Mouse (Mus musculus): ENCODE data around the gene Asap3. TPM values are rescaled to one million over a fixed set of nuclear protein-coding genes. Genes with fewer than 3 reads are reported as not detected.

The Asap3 gene
- polyA plus RNA-seq, 1 experiment from 2014 or later = 8.9 TPM

DNA sequence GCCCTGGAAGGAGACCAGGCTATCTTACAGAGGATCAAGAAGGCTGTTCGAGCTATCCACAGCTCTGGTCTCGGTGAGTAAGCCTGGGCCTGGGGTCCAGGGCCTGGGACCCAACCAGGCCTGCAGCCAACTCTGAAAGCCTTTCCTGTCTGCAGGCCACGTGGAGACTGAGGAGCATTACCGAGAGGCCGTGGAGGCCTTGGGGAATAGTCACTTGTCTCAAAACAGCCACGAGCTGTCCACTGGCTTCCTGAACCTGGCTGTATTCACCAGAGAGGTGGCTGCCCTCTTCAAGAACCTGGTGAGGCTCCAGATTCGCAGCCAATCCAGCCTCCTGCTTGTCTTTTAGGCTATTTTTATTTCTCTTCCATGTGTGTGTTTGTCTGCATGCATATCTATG lies 21.2 kb downstream of the Asap3 start:
- Histone ChIP-seq H3K4me2 (replicated peaks) (no peak overlapping the region), H3K27ac (replicated peaks) (no peak overlapping the region), H3K4me1 (peaks cover 20% of the 10 kb centered on the region), H3K27me3 (no peaks in the 10 kb centered on the region), H3K36me3 (0 out of 2 replicates have a peak, but pooled peaks cover 3% of the 10 kb centered on the region), H3K9me3 (no peaks in the 10 kb centered on the region), H3K9ac (replicated peaks) (no peak overlapping the region), H3K4me3 (no peak overlapping the region)
- 82% methylated on average over 7 of the region's 7 CpGs for WGBS
- no peak for ATAC-seq (ENCODE audit: low FRiP score, low read depth)

DNA sequence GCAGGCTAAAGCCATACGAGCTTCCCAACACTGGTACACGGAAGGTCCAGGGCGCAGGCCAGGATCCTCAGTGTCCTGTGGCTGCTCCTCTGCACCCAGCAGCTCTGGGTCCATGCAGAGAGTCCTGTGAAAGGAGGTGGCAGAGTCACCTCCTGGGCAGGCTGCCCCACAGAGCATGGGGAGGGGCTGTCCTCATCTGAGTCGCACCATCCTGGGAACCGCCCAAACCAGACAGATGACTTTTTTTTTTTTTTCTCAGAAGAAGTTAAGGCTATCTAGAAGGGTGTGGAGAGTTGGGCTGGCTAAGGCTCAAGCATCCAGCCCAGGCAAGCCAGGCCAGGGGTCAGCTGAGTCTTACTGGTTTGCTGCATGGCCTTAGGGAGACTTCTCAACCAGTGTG lies 22.5 kb downstream of the Asap3 start:
- 0 out of 2 replicates have a peak, but pooled peaks cover 3% of the 10 kb centered on the region for H3K36me3 ChIP-seq
- H3K4me3 ChIP-seq = no peak overlapping the region
- no peak overlapping the region for H3K27ac ChIP-seq (replicated peaks)
- no peaks in the 10 kb centered on the region for H3K9me3 ChIP-seq
- ATAC-seq (ENCODE audit: low FRiP score, low read depth) = no peak
- 80% methylated on average over 5 of the region's 5 CpGs for WGBS
- peaks cover 20% of the 10 kb centered on the region for H3K4me1 ChIP-seq
- H3K27me3 ChIP-seq = no peaks in the 10 kb centered on the region
- H3K4me2 ChIP-seq (replicated peaks) = no peak overlapping the region
- H3K9ac ChIP-seq (replicated peaks) = no peak overlapping the region

- ATAC-seq (ENCODE audit: low FRiP score, low read depth) = no peak
- 0 out of 2 replicates have a peak, but pooled peaks cover 2% of the 10 kb centered on the region for H3K9me3 ChIP-seq
- peaks cover 14% of the 10 kb centered on the region for H3K4me1 ChIP-seq
- no peaks in the 10 kb centered on the region for H3K36me3 ChIP-seq
- 0 out of 2 replicates have a peak overlapping the region, but pooled peaks have one; percentile 4 for H3K4me2 ChIP-seq (replicated peaks)
- no peak overlapping the region for H3K9ac ChIP-seq (replicated peaks)
- no peak overlapping the region for H3K4me3 ChIP-seq
- H3K27me3 ChIP-seq = peaks cover 61% of the 10 kb centered on the region
- 19% methylated on average over 13 of the region's 13 CpGs for WGBS
- H3K27ac ChIP-seq (replicated peaks) = no peak overlapping the region
Observed at GRCm38 (mm10) chr4:136238669-136239068, 32.5 kb downstream of the Asap3 start.

DNA sequence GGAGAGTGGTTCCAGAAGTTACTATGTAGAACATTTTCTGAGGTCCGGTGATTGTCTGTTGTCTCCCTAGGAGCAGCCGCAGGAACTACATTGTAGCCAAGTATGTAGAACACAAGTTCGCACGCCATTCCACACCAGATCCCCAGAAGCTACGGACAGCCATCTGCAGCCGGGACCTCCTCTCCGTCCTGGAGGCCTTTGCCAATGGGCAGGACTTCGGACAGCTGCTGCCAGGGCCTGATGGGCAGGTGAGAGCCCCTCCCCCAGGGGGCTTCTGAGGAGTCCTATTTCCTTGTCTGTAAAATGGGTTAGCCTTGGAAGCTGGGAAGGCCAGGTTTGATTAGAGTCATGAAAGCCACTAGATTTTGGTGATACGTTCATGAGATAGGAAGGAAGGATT lies 32.9 kb downstream of the Asap3 start:
- H3K27me3 ChIP-seq = peaks cover 62% of the 10 kb centered on the region
- WGBS = 77% methylated on average over 9 of the region's 9 CpGs

GRCm38 (mm10) chr4:136239622-136240021 lies 33.5 kb downstream of the Asap3 start:
- Histone ChIP-seq H3K27ac (replicated peaks) (no peak overlapping the region), H3K4me2 (replicated peaks) (no peak overlapping the region), H3K9me3 (0 out of 2 replicates have a peak, but pooled peaks cover 2% of the 10 kb centered on the region), H3K4me1 (peaks cover 10% of the 10 kb centered on the region), H3K36me3 (no peaks in the 10 kb centered on the region), H3K4me3 (no peak overlapping the region), H3K27me3 (peaks cover 63% of the 10 kb centered on the region), H3K9ac (replicated peaks) (no peak overlapping the region)
- no peak for ATAC-seq (ENCODE audit: low FRiP score, low read depth)
- WGBS = 19% methylated on average over 8 of the region's 8 CpGs

More for the DNA sequence above, 32.9 kb downstream of the Asap3 start:
- H3K36me3 ChIP-seq = no peaks in the 10 kb centered on the region
- H3K4me1 ChIP-seq = peaks cover 11% of the 10 kb centered on the region
- no peak for ATAC-seq (ENCODE audit: low FRiP score, low read depth)
- H3K9me3 ChIP-seq = 0 out of 2 replicates have a peak, but pooled peaks cover 2% of the 10 kb centered on the region
- H3K9ac ChIP-seq (replicated peaks) = no peak overlapping the region
- H3K4me3 ChIP-seq = no peak overlapping the region
- no peak overlapping the region for H3K4me2 ChIP-seq (replicated peaks)
- H3K27ac ChIP-seq (replicated peaks) = no peak overlapping the region

DNA sequence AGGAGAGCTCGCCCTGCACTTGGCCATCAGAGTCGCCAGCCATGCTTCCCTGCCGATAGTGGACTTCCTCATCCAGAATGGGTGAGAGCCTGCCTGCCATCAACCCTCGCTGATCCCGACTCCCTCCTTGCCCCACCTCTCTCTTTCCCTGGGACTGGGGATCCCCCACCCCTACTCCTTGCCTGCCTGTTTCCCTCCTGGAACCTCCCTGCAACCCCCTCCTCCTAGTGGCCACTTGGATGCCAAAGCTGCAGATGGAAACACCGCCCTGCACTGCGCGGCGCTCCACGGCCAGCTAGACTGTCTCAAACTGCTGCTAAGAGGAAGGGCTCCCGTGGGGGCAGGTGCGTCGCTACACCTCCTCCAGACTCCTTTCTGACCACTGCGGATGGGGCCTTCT lies 34.0 kb downstream of the Asap3 start:
- H3K9ac ChIP-seq (replicated peaks) = no peak overlapping the region
- H3K36me3 ChIP-seq = no peaks in the 10 kb centered on the region
- no peak overlapping the region for H3K4me2 ChIP-seq (replicated peaks)
- 72% methylated on average over 14 of the region's 14 CpGs for WGBS
- no peak for ATAC-seq (ENCODE audit: low FRiP score, low read depth)
- H3K4me1 ChIP-seq = peaks cover 10% of the 10 kb centered on the region
- H3K27me3 ChIP-seq = peaks cover 68% of the 10 kb centered on the region
- no peak overlapping the region for H3K4me3 ChIP-seq
- H3K9me3 ChIP-seq = 0 out of 2 replicates have a peak, but pooled peaks cover 2% of the 10 kb centered on the region
- no peak overlapping the region for H3K27ac ChIP-seq (replicated peaks)

DNA sequence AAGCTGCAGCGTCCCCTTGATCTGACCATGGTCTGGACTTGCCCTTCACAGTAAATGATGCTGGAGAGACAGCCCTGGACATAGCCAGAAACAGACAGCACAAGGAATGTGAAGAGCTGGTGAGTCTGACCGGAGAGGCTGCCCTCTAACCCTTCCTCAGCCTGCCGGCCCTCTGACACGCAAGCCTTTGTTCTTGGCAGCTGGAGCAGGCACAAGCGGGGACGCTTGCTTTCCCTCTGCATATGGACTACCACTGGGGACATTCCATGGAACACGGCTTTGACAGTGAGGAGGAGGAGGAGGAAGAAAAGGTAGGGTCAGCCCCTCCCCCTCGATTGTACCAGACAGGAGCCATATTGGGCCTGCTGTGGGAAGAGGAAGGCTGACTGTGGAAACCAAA lies 34.8 kb downstream of the Asap3 start:
- WGBS = 28% methylated on average over 8 of the region's 8 CpGs
- Histone ChIP-seq H3K27me3 (peaks cover 77% of the 10 kb centered on the region), H3K4me1 (peaks cover 11% of the 10 kb centered on the region), H3K9me3 (0 out of 2 replicates have a peak, but pooled peaks cover under 1% of the 10 kb centered on the region), H3K4me3 (no peak overlapping the region), H3K36me3 (no peaks in the 10 kb centered on the region), H3K27ac (replicated peaks) (no peak overlapping the region), H3K4me2 (replicated peaks) (no peak overlapping the region), H3K9ac (replicated peaks) (no peak overlapping the region)
- no peak for ATAC-seq (ENCODE audit: low FRiP score, low read depth)

GRCm38 (mm10) chr4:136242065-136242703 lies 36.0 kb downstream of the Asap3 start:
- Histone ChIP-seq H3K4me3 (no peak overlapping the region), H3K9ac (replicated peaks) (no peak overlapping the region), H3K27me3 (peaks cover 81% of the 10 kb centered on the region), H3K4me1 (peaks cover 22% of the 10 kb centered on the region), H3K4me2 (replicated peaks) (no peak overlapping the region), H3K27ac (replicated peaks) (no peak overlapping the region), H3K36me3 (no peaks in the 10 kb centered on the region), H3K9me3 (no peaks in the 10 kb centered on the region)
- no peak for ATAC-seq (ENCODE audit: low FRiP score, low read depth)
- 48% methylated on average over 8 of the region's 8 CpGs for WGBS

- 82% methylated on average over 7 of the region's 7 CpGs for WGBS
- Histone ChIP-seq H3K36me3 (no peaks in the 10 kb centered on the region), H3K27ac (replicated peaks) (no peak overlapping the region), H3K27me3 (peaks cover 81% of the 10 kb centered on the region), H3K4me1 (peaks cover 27% of the 10 kb centered on the region), H3K4me3 (no peak overlapping the region), H3K9ac (replicated peaks) (no peak overlapping the region), H3K9me3 (no peaks in the 10 kb centered on the region), H3K4me2 (replicated peaks) (no peak overlapping the region)
- no peak for ATAC-seq (ENCODE audit: low FRiP score, low read depth)
Observed at GRCm38 (mm10) chr4:136242728-136243127, 36.6 kb downstream of the Asap3 start.

GRCm38 (mm10) chr4:136244208-136244607 lies 38.0 kb downstream of the Asap3 start:
- no peak for ATAC-seq (ENCODE audit: low FRiP score, low read depth)
- no peak overlapping the region for H3K27ac ChIP-seq (replicated peaks)
- peaks cover 36% of the 10 kb centered on the region for H3K4me1 ChIP-seq
- H3K4me3 ChIP-seq = no peak overlapping the region
- H3K9me3 ChIP-seq = no peaks in the 10 kb centered on the region
- no peak overlapping the region for H3K4me2 ChIP-seq (replicated peaks)
- peaks cover 81% of the 10 kb centered on the region for H3K27me3 ChIP-seq
- H3K9ac ChIP-seq (replicated peaks) = no peak overlapping the region
- no peaks in the 10 kb centered on the region for H3K36me3 ChIP-seq
- 71% methylated on average over 7 of the region's 7 CpGs for WGBS

DNA sequence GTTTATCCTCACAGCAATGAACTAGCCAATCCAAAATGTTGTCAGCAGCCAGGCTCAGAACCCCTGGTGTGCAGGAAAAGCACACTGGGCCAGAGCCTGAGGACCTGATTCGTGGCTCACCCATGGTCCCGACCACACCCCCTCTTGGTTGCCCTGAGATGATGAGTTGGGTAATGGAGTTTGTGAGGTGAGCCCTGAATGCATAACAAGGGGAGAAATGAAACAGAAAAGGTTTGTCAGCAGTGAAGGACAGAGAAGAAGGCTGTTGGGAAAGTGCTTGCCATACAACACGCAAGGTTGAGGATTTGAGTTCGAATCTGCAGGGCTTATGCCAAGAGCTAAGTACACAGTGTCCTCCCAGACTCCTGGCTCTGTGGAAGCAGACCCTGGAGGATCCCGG lies 39.5 kb downstream of the Asap3 start:
- H3K9ac ChIP-seq (replicated peaks) = no peak overlapping the region
- H3K9me3 ChIP-seq = no peaks in the 10 kb centered on the region
- ATAC-seq (ENCODE audit: low FRiP score, low read depth) = no peak
- no peak overlapping the region for H3K27ac ChIP-seq (replicated peaks)
- no peak overlapping the region for H3K4me2 ChIP-seq (replicated peaks)
- 27% methylated on average over 5 of the region's 5 CpGs for WGBS
- no peaks in the 10 kb centered on the region for H3K36me3 ChIP-seq
- peaks cover 36% of the 10 kb centered on the region for H3K4me1 ChIP-seq
- H3K4me3 ChIP-seq = no peak overlapping the region
- peaks cover 82% of the 10 kb centered on the region for H3K27me3 ChIP-seq

GRCm38 (mm10) chr4:136246568-136246969 lies 40.4 kb downstream of the Asap3 start:
- Histone ChIP-seq H3K36me3 (no peaks in the 10 kb centered on the region), H3K9me3 (no peaks in the 10 kb centered on the region), H3K9ac (replicated peaks) (no peak overlapping the region), H3K27ac (replicated peaks) (no peak overlapping the region), H3K4me1 (peaks cover 31% of the 10 kb centered on the region), H3K4me2 (replicated peaks) (peak overlapping the region; percentile 7; the same call in 1 of the 2 replicates), H3K4me3 (no peak overlapping the region), H3K27me3 (peaks cover 88% of the 10 kb centered on the region)
- 2% methylated on average over 12 of the region's 12 CpGs for WGBS
- ATAC-seq (ENCODE audit: low FRiP score, low read depth) = no peak

DNA sequence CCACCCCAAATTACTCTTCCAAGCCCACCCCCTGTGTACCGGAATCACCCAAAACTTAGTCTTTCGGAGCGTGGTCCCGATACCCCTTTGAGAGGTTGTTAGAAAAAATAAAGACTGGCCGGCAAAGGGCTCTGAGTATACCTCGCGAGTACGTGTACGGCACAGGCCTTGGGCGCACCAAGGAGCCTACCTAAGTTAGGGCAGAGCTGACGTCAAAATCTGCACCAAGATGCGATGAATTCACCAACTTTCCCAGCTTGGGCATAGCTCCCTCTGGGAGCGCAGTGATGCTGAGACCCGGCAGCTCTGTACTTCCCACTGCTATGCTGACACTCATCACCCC lies 41.2 kb downstream of the Asap3 start:
- no peaks in the 10 kb centered on the region for H3K9me3 ChIP-seq
- peaks cover 31% of the 10 kb centered on the region for H3K4me1 ChIP-seq
- whole genome bisulfite sequencing = under 1% methylated on average over 14 of the region's 14 CpGs
- no peak for ATAC-seq (ENCODE audit: low FRiP score, low read depth)
- H3K4me2 ChIP-seq (replicated peaks) = peak overlapping the region; percentile 59
- H3K9ac ChIP-seq (replicated peaks) = peak overlapping the region; percentile 38; the same call in 1 of the 2 replicates
- no peak overlapping the region for H3K27ac ChIP-seq (replicated peaks)
- H3K36me3 ChIP-seq = no peaks in the 10 kb centered on the region
- H3K4me3 ChIP-seq = peak overlapping the region; percentile 38
- peaks cover 94% of the 10 kb centered on the region for H3K27me3 ChIP-seq

All from midbrain, embryonic 12.5 days (tissue).